Mouse (Mus musculus) liver, adult 2 months (tissue): ENCODE results near the gene Kdm1a.

Source experiments
- CTCF ChIP-seq: fragments of 200-500 bp; IDR thresholded peaks from 2 replicates; pipeline ENCODE4 v1.5.1; 2011; ENCODE audit warnings: low read depth, low read length, control low read depth
- POLR2A ChIP-seq: fragments of 200-500 bp; IDR thresholded peaks from 2 replicates; pipeline ENCODE4 v1.6.1; 2011; ENCODE audit warnings: low read length, control low read depth; ENCODE audit not compliant: insufficient read depth; ENCODE audit errors: extremely low read depth

DNA sequence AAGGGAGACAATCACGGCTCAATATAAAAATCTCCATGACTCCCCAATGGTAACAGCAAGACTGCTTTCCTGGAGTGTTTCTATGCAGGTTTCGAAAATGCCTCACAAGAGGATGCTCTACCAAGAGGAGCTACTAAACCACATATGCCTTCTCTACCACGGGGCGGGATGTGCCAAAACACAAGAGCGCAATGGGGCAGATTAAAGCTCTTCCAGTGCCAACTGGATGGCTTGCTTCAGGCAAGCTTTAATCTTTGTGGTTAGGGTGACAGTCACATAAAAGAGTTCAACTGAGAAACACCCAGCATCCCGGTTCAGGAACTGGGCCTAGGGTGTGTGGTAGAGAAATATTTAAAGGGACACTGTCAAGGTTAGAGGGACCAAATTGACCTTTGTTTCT lies 39.8 kb downstream of the Kdm1a start:
- no peak for TF ChIP-seq CTCF
- TF ChIP-seq POLR2A, result no peak
